8 mouse cellular contexts compared by ENCODE assay signal in the genomic region with DNA sequence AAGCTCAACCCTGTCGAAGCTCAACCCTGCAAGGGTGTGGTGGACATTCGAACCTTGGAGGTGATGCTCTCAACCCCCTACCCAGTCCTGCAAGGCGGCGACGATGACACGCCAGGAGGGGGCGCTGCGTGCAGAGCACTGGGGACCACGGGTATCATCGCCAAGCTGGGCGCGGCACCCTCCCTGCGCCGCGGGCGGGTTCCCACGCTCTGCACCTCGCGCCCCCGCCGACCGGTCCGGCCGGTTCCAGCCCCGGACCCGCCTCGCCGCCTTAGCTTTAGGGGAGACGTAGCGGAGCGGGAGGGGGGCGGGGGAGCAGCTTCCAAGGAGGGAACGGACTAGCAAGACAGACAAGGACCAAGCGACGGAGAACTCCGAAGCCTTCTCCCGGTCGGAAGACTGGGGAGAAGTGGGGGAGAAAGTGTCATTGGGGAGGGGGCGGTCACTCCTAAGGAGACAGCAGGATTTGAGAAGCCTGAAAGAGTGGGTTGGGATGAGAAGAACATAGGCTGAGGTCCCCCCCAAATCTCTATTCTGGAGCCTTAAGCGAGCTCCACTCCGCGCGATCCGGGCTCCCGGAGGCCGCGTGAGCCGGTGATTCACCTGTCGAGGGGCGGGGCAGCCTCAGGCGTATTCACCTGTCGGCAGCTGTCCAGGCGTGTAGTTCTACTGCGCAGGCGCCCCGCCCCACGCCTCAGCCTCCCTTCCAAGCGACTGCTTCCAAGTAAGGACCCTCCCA. TPM values are rescaled to one million over a fixed set of nuclear protein-coding genes. Genes with fewer than 3 reads are reported as not detected.
DNase-seq lines count a peak whose midpoint lies in the region; TF ChIP-seq lines count a peak whose summit lies in the region.

No protein-coding gene starts in this region.

- no peak overlapping the region for H3K27ac ChIP-seq in ES-E14 (ENCODE audit: insufficient read depth, low read depth, low read length, poor library complexity, severe bottlenecking)
- peak overlapping the region; percentile 83 for H3K27ac ChIP-seq in hindbrain, embryonic 10.5 days

- H3K4me3 ChIP-seq in ES-E14 (ENCODE audit: insufficient read depth in 1 of 2, low read depth in 1 of 2, low read length in 2 of 2, poor library complexity in 1 of 2, severe bottlenecking in 1 of 2) = peak overlapping the region; percentile 63 to 71
- peak overlapping the region; percentile 68 for H3K4me3 ChIP-seq in hindbrain, embryonic 10.5 days

- peaks cover 16% of the 10 kb centered on the region; the same call in 1 of the 2 replicates for H3K36me3 ChIP-seq in ES-E14 (ENCODE audit: control insufficient read depth, insufficient read depth, low read length, poor library complexity, severe bottlenecking)
- H3K36me3 ChIP-seq in hindbrain, embryonic 10.5 days = peaks cover 58% of the 10 kb centered on the region

- 3% methylated on average over 58 of the region's 58 CpGs for WGBS in hindbrain, embryonic 10.5 days

- in situ Hi-C loops in ES-E14 (cut with MboI; ENCODE audit: low sequenced_read_pairs in 2 of 2, unreplicated experiment in 2 of 2) = no loop called here

- H3K9me3 ChIP-seq in ES-E14 (ENCODE audit: control insufficient read depth, insufficient read depth, low read depth, low read length) = no peaks in the 10 kb centered on the region
- H3K9me3 ChIP-seq in hindbrain, embryonic 10.5 days = no peaks in the 10 kb centered on the region

- DNase-seq in ES-E14 (ENCODE audit: low read depth, low spot score) = peak; percentile 64
- peak; percentile 32 for DNase-seq in cerebellum, adult 8-10 months
- DNase-seq in frontal cortex, postnatal 10 days (ENCODE audit: low spot score in 2 of 2) = peak; percentile 27 to 64
- peak; percentile 79 for DNase-seq in hindbrain, embryonic 10.5 days (ENCODE audit: low spot score)
- DNase-seq in layer of hippocampus, postnatal 14 days (ENCODE audit: low spot score in 2 of 2) = peak; percentile 57
- peak; percentile 84 for DNase-seq in lung, postnatal 10 days
- peak; percentile 79 for DNase-seq in retina, postnatal 1 day
- peak; percentile 62 for DNase-seq in urinary bladder, postnatal 10 days (ENCODE audit: low spot score)

- peaks cover 9% of the 10 kb centered on the region; the same call in 1 of the 2 replicates for H3K27me3 ChIP-seq in hindbrain, embryonic 10.5 days (ENCODE audit: insufficient read depth, poor library complexity, severe bottlenecking)

- 0 out of 2 replicates have a peak overlapping the region, but pooled peaks have one; percentile 12 for H3K9ac ChIP-seq in ES-E14 (ENCODE audit: insufficient read depth, low read depth, low read length, poor library complexity, severe bottlenecking)

- H3K4me1 ChIP-seq in ES-E14 (ENCODE audit: control insufficient read depth in 2 of 2, insufficient read depth in 2 of 2, low read length in 2 of 2, poor library complexity in 1 of 2) = peaks cover 15 to 33% of the 10 kb centered on the region in 2 experiments
- peaks cover 58% of the 10 kb centered on the region for H3K4me1 ChIP-seq in hindbrain, embryonic 10.5 days (replicated peaks)

TF ChIP-seq in ES-E14, 5 proteins besides CTCF, POLR2A, EP300 and RAD21:
- TF ChIP-seq HCFC1 (IDR thresholded peaks at IDR 0.05; ENCODE audit: borderline replicate concordance, insufficient read depth, low read length) (no peak), ZNF384 (IDR thresholded peaks at IDR 0.05; ENCODE audit: low read depth, low read length) (no peak), CHD2 (IDR thresholded peaks at IDR 0.05; ENCODE audit: low read depth, low read length) (no peak), MAFK (IDR thresholded peaks at IDR 0.05; ENCODE audit: insufficient read depth, low read depth, low read length) (no peak), ZC3H11A (IDR thresholded peaks at IDR 0.05; ENCODE audit: borderline replicate concordance, low read depth, low read length) (no peak)

RNA-seq across cellular contexts. Expression of gene Notch3, which starts 4.4 kb away (rescaled TPM):
- total RNA-seq in ES-E14 (2012; rRNA removed) = 37.4 and 73.6 TPM in 2 replicates
- polyA plus RNA-seq in hindbrain, embryonic 10.5 days (2016; fragmentation: Nextera tagmentation; extraction: Ambion mirVana) = 22.9 and 26.0 TPM in 2 replicates
- total RNA-seq in layer of hippocampus, postnatal 14 days (2021) = 10 to 100 TPM; 15.3 to 15.9 TPM

RNA-seq across cellular contexts. Expression of gene Ephx3, which starts 27.1 kb away (rescaled TPM):
- 0.71 and 1.6 TPM in 2 replicates for total RNA-seq in ES-E14 (2012; rRNA removed)
- polyA plus RNA-seq in hindbrain, embryonic 10.5 days (2016; fragmentation: Nextera tagmentation; extraction: Ambion mirVana) = 0.21 and 0.24 TPM in 2 replicates
- total RNA-seq in layer of hippocampus, postnatal 14 days (2021) = under 1 TPM; 0.25 to 0.26 TPM

Comparison
In these comparisons a context has a peak if more than half of its experiments do, and no peak if none do; other contexts are left out.
1. DNase-seq: peak in every context shown above with its lines; median percentile 84 in lung, postnatal 10 days; 79 in hindbrain, embryonic 10.5 days; 79 in retina, postnatal 1 day; 64 in ES-E14; 62 in urinary bladder, postnatal 10 days; 57 in layer of hippocampus, postnatal 14 days; 46 in frontal cortex, postnatal 10 days; 32 in cerebellum, adult 8-10 months.